Mouse (Mus musculus) ZHBTc4 (cell line): Measurements from ENCODE around the gene 6030468B19Rik.
"Not testable (repeated sequence)": the region's sequence is repeated elsewhere in the genome, so short reads cannot be mapped to it uniquely, and the experiment has no call there.

Experiments used
- DNase-seq: peaks from one replicate; pipeline ENCODE4 v3.0.0-alpha.2; 2011; ENCODE audit warnings: low read depth, low spot score

Gene 6030468B19Rik

DNA sequence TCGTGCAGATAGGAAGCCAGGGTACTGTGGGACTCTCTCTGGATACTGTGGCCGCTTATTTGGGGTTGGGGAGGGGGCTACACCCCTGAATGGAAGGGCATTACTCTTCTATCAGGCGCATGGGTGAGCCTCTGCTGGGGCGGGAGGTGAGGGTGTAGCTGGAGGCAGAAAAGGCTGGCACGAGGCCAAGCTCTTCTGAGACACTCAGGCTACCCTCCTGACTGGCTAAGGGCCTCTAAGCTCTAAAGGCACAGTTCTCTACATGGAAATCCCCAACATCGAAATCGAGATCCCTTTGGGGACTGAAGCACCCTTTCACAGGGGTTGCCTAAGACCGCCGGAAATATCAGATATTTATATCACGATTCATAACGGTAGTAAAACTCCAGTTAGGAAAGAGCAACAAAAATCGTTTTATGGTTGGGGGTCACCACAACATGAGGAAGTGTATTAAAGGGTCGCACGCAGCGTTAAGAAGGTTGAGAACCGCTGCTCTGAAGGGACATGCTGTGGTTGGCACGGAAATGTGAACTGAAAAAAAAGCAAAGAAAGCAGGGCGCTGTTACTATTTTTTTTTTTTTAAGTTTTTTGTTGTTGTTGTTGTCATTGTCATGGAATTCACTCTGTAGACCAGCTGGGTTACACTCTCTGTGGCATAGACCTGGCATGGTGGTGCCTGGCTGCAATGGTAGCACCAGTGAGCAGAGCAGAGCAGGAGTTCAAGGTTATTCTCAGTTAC, 30.9 kb downstream of the 6030468B19Rik start:
- DNase-seq: peak; percentile 41

DNA sequence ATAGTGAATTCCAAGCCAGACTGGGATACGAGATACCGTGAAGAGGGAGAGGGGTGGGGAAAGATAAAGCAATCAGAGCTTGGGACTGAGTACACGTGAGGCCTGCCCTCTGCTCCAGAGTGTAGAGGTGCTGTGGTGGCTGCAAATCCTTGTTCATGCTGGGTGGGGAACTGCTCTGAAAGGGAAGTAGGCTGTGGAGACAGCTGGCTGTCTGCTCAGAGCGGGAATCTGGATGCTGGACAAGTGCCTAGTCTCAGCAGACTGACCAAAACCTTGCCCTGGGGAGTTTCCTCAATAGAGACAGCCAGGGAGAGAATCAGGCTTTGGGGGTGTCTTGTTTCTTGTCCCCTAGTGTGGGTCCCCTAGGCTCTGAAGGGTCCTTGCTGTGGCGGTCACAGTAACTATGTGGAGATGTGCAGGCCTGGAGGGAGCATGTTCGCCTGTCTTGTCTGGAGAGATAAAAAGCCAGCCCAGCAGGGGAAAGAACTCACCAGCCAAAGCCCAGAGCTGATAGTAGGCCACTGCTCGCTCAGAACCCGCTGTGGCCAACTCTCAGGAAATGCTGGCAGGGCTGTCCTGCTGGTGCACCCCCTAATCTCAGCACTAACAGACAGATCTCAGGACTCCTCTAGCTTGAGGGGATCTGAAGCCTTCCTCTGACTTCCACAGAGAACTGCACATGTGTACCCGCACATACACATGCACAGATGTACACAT, 31.6 kb downstream of the 6030468B19Rik start:
- DNase-seq: peak; percentile 37

DNA sequence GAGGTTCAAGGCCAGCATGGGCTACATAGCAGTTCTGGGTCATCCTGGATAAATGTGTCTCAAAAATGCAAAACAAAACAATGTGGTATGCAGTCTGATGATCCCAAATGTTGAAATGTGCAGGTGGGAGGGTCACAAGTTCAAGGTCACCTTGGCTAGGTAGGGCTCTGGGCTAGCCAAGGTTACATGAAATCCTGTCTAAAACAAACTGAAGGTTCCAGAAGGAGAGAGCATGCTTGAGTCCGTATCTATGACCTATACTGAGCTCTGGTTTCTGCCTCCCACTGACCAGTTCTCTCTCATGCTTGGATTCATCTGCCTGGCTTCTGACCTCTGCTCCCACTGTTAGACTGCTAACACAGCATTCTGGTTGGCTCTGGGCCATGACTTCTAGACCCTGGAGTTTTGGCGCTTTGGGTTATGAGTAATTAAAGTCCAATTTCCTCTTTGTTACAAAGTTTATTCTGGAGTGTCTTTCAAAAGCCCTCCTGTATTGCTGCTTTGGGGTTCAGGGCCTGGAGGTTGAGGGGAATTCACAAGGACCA, 32.3 kb downstream of the 6030468B19Rik start:
- no peak for DNase-seq

DNA sequence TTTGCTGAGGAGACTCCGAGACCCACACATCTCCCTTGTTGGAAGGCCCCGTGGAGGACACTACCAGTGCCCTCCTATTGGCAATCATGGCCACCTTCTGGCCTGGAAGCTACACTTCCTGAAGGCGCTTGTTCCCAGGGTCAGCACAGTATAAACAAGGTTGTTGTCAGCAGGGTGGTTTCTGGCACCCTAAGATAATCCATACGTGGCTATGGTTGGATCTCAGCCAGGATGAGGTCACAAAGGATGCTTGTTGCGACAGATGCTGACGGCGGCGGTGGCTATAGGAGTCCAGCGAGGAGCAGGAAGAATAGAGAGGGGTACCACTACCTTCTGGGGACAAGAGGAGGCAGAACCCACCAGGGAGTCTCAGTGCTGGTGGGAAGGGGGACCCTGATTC, 32.9 kb downstream of the 6030468B19Rik start:
- DNase-seq: no peak

DNA sequence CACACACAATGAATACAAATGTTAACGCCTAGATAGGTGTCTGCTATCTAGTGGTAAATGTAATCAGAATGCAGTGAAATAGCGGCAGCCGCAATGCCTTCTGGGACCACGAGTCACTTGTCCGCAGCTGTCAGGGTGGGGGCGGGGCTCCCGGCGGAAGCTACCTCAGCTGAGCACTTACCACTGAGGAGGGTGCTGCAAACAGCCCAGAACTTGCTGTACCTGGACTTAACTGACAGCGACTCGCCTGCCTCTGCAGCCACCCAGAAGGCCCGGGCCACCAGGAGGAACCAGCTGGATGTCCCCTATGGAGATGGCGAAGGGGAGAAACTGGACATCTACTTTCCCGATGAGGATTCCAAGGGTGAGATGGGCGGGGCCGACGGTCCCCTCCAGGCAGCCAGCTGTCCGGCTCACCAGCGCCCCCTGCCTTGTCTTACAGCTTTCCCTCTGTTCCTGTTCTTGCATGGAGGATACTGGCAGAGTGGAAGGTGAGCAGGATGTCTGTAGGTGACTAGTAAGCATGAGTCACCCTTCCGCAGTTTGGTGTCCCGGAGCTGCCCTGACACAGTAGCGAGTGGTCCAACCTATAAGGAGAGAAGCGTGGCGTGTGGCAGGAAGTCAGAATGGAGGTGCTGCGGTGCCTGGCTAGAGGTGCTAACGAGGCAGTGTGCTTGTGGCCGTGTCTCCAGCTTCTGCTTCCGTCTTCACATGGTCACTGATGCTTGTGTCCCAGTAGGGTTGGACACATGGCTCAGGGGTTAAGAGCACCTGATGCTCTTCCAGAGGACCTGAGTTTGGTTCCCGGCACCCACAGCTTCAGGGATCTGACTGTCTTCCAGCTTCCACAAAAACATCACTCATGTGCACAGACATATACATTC, 34.9 kb downstream of the 6030468B19Rik start:
- peak; percentile 97 for DNase-seq

DNA sequence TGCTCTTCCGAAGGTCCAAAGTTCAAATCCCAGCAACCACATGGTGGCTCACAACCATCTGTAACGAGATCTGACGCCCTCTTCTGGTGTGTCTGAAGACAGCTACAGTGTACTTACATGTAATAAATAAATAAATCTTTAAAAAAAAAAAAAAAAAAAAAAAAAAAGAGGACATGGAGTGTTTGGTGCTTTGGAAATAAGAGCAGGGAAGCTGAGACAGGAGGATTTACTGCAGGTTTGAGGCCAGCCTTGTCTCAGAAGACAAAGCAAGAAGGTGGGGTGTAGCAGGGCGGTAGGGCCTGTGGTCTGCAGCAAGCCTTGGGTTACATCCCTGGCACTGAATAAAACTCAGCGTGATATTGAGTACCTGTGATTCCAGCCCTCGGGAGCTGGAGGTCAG, 36.0 kb downstream of the 6030468B19Rik start:
- DNase-seq: not testable (repeated sequence)

DNA sequence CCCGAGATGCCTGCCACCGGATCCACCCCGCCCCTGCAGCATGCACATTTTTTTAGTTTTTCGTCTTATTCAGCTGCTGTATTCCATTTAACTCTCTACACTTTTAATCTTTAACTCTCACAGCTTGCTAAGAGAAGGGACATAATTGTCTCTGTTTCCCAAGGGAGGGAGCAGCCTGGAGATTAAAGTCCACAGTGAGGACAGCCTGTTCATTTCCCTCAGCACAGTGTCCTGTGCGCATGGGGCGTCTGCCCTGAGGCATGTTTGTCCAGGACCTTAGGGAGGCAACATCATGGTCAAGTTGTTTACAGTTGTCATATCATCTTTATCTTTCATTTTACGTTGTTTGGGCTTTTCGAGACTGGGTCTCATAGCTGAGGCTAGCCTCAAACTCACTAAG, 36.6 kb downstream of the 6030468B19Rik start:
- DNase-seq: no peak

DNA sequence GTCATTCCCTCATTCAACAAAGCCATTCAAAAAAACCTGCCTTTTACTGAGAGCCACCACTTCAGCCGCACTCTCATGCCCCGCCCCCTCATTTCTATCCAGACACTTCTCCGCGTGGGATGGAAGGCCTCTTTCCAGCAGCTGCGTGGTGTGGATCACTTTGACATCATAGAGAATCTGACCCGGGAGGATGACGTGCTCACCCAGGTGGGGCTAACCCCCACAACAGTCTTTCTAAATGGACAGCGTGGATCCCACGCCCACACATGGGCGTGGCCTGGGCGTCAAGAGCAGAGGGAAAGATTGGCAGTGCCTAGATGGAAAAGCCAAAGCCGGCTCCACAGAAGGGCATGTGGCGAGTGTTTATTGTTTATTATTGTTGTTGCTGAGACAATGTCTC, 38.8 kb downstream of the 6030468B19Rik start:
- DNase-seq: peak; percentile 95

DNA sequence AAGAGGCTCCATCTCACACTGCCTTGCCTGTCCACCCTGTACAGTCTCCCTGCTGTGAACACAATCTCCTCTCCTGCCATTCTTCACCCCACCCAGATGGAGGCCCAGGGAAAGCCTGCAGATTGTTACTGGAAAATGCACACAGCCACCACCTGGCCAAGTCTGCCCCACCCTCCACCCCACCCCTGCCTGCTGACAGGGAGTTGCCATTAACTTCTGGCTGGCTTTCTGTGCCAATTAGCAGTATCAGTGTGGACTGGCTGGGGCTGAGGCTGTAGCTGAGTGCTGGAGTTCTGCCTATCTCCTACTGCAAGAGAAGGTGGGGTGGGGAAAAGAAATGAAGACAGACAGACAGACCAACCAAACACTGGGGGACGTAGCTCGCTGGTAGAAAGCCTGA, 41.1 kb downstream of the 6030468B19Rik start:
- DNase-seq: peak; percentile 63

DNA sequence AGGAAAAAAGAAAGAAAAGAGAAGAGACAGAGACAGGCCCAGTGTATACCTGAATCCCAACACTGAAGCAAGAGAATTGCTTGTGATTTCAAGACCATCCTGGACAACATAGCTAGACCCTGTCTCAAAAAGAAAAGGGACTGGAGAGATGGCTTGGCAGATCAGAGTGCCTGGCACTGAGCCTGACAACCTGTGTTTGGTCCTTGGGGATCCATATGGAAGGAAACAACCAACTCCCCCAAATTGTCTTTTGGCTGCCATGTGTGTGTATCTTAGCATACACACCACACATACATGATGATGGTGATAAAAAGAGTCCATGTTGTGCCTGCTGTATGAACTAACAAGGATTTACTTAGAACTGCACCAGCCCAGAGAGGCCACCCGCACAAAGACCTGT, 41.6 kb downstream of the 6030468B19Rik start:
- DNase-seq: no peak

DNA sequence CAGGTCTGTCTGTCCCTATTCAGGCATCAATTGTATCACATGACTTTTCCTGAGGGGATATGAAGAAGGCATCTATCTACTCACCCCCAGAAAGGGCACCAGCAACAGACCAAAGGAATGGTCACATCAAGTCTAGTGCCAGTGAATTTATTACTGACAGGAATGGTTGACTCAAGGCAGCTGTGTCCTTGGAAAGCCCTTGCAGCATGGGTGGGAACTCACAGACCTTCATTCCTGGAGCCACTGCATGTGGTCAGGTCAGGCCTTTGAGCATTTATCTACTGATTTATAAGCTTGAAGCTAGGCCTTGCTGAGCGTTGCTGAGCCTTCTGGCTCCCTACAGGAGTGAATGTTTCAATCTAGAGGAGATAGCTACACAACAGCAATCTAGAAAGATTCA, 43.5 kb downstream of the 6030468B19Rik start:
- no peak for DNase-seq

DNA sequence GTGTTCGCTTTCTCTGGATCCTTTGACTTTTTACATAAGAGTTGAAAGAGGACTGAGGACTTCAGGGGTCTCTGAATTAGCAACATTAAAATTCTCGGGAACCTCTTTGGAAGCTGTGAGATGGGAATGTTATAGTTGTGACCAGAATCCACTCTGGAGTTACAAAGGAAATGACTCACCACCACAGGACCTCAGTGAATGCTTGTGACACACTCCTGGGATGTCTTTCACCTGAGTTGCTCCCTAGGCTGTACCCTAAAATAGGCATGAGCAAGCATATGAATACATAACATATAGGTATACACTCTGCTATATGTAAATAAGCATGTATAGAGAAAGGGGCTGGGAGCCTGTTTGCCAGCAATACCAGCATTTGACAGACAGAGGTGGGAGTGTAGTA, 46.0 kb downstream of the 6030468B19Rik start:
- no peak for DNase-seq

DNA sequence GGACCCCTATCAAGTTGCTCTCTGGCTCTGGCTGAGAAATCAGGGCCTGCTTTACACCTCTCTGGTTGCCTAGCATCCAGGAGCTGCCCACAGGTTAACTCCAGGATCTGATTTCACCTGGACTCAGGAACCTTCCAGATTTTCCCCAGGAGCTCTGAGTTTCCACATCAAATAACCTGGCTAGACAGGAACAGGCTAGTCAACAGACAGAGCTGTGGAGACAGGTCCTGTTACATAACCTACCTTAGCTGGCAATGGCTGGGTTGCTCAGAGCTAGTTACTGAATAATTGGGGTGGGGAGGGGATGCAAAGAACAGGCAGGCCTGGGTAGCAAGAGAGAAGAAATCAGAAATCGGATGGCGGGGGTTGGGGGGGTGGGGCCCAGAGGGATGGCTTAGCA, 47.5 kb downstream of the 6030468B19Rik start:
- DNase-seq: no peak

DNA sequence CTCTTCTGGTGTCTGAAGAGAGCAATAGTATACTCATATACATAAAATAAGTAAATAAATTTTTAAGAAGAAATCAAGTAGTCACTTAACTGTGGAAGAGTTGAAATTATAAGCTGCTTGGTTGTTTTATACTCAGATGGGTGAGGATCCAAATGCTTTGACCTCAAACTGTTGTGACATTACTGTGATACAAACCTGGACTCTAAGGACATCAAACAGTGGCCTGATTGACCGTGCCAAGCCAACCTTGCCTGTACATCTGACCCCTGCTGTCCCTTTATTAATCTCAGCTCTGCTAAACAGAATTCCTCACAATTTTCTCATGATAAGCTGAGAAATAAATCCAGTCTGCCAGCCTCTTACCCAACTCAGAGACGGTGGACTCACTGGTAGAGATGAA, 48.2 kb downstream of the 6030468B19Rik start:
- DNase-seq: no peak

DNA sequence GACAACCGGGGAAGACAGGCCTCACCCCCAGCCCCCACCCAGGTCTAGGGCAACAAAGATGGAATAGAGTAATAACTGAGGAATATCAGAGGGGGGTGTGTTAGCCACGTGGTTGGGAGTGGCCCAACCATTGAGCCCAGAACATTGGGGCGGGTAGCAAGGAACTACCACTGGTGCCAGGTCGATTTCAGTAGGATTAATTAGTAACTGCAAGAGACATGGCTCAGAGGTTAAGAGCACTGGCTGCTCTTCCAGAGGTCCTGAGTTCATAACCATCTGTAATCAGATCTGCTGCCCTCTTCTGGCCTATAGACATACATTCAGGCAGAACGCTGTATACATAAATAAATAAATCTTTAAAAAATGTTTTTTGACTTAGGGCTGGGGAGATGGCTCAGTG, 49.2 kb downstream of the 6030468B19Rik start:
- no peak for DNase-seq

DNA sequence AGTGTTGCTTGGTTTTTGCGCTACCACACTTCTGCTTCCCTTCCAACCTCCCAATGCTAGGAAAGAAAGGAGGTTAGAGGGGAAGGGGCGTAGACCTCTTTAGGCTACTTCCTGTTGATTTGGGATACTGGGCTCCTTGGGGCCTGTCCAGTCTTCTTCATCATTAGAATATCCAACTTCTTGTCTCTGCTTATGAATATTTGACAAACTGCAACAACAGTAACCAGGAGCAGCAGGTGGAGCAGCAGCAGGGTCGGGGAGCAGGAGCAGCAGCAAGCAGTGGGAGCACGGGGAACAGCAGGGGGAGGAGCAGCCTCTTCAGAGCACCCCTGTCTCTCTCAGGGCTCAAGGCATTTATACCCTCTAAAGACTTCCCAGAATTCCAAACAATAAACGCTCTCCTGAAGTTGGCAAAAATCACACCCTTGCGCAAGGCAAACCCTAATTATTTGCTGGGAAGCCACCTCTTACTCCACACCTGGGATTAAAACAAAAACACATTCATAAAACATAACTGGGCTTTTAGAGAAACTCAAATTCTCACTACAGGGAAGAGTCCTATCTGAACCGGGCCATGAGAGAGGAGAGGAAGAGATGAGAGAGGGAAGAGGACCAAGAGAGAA, 50.2 kb downstream of the 6030468B19Rik start:
- DNase-seq: no peak

DNA sequence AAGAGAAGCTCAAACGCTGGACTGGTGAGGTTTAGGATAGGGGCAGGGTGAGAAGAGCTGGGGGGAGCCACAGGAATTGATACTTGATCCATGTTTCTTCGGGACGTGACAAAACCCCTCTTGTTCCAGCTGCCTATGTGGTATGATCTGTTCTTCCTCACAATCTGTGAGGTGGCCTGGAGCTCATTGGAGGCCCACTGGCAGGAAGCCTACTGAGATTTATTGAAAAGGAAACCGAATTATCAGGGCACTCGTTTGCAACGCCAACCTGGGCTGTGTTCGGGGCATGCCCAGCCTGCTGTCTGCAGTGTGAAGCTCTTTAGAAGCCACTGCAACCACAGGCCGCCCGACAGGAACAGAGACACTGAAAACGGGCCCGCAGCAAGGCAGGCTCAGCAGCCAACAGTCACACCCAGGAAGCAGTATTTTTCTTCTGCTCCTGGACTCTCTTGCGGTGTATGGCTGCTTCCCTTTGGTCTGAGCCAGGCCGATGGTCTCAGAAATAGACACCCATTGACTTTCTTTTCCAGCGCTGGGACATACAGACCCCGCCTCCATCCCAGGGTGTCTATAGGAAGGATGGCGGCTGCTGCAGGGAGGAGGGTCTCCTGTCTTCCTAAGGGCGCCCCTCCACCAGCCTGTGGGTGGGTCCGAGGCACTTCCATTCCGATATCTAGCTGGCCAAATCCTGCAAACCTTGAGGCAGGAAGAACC, 51.0 kb downstream of the 6030468B19Rik start:
- DNase-seq: no peak

DNA sequence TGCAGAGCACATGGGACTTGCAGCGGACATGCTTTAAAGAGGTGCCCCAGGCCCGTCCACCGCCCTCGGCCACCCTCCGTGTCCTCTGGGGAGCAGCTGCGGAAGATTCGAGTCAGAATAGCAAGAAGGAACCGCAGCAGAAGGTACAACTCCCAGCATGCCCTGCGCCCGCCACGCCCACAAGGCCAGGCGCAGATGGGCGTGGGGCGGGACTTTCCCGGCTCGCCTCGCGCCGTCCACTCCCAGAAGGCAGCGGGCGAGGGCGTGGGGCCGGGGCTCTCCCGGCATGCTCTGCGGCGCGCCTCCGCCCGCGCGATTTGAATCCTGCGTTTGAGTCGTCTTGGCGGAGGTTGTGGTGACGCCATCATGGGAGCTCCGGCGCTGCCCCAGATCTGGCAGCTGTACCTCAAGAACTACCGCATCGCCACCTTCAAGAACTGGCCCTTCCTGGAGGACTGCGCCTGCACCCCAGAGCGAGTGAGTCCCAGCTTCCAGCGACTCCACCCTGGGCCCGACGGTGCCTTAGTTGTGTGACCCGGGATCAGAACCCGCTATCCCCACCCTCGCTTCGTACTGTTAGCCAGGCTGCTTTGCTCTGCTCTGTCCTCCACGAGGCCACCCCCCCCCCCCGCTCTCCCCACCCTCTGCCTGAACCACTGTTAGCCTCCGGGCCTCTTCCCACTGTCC, 51.7 kb downstream of the 6030468B19Rik start, which contains the start of gene Birc5:
Gene Birc5 (plus strand): TSS at position 267 of the 687 bp plus-strand sequence.
- peak; percentile 99 for DNase-seq

DNA sequence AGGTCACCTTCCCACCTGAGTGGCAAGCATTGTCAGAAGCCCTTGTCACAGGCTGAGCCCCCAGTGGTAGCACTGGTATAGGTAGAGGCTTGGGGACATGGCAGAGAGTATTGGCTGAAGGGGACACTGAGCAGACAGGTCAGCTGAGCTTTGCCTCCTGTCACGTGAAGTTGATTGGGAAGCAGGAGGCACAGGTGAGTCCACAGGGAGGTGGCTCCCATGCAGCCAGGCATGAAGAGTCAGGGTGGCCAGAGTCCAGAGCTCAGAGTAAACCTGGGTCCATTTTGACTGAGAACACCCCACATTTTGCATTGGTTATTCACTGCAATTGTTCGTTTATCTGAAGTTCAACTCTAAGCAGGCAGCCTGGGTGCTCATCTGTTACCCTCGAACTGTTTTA, 55.4 kb downstream of the 6030468B19Rik start:
- no peak for DNase-seq

DNA sequence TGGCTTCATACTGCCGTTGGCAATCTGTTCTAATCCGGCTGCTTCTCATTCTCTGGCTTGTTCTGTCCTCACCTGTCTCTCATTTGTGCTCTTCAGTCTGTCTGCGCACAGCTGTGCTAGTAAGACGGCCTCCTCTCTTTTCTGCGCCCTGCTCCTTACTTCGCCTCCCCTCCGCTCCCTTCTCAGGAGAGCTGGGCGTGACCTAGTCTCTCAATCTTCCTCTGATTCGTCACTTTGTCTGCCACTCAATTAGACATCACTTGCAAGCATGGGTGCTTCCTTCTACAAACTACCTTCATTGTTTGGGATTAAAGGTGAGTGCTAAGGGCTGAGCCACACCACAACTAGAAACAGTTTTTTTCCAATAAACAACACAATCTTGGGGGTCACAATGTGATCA, 56.8 kb downstream of the 6030468B19Rik start:
- DNase-seq: peak; percentile 91
